Mouse (Mus musculus) stomach, postnatal 0 days (tissue): ENCODE data around the gene Rps5.

Source experiments
- CTCF ChIP-seq: IDR thresholded peaks from 2 replicates; pipeline ENCODE4 v1.5.1; 2016; ENCODE audit warnings: antibody characterized with exemption, low read depth, mild to moderate bottlenecking, moderate library complexity
- EP300 ChIP-seq: optimal IDR thresholded peaks from 2 replicates; pipeline ENCODE3; 2016; ENCODE audit warnings: antibody characterized with exemption

GRCm38 (mm10) chr7:12966104-12966845 is 44.2 kb downstream of the Rps5 start:
- no peak for TF ChIP-seq EP300
- TF ChIP-seq CTCF: no peak
